Mouse (Mus musculus): Measurements from ENCODE around the gene Serpina3j.
"Not testable (repeated sequence)": the region's sequence is repeated elsewhere in the genome, so short reads cannot be mapped to it uniquely, and the experiment has no call there.

Serpina3j gene

GRCm38 (mm10) chr12:104314253-104314652 is at the start of gene Serpina3j:
TSS of gene Serpina3j (plus strand) at chr12:104314553.
- DNase-seq, result no peak

GRCm38 (mm10) chr12:104266374-104266773 is 48.0 kb upstream of the Serpina3j start:
- no peak for DNase-seq

GRCm38 (mm10) chr12:104278216-104279055 is 35.9 kb upstream of the Serpina3j start:
- DNase-seq, result no peak

- no peak for DNase-seq
These were observed 35.3 kb upstream of the Serpina3j start for GRCm38 (mm10) chr12:104279056-104279435.

- DNase-seq, result no peak
These were observed 31.0 kb upstream of the Serpina3j start for GRCm38 (mm10) chr12:104283380-104283779.

GRCm38 (mm10) chr12:104288336-104288735 is 26.0 kb upstream of the Serpina3j start:
- DNase-seq, result no peak

- no peak for DNase-seq
These were observed 24.5 kb upstream of the Serpina3j start for GRCm38 (mm10) chr12:104289872-104290271.

GRCm38 (mm10) chr12:104293963-104294362 is 20.4 kb upstream of the Serpina3j start:
- no peak for DNase-seq

- no peak for DNase-seq
These were observed 16.3 kb upstream of the Serpina3j start for GRCm38 (mm10) chr12:104298049-104298448.

- DNase-seq, result no peak
These were observed 8.4 kb upstream of the Serpina3j start for GRCm38 (mm10) chr12:104305991-104306390.

- DNase-seq, result no peak
These were observed 8.1 kb downstream of the Serpina3j start for GRCm38 (mm10) chr12:104322454-104322853.

- no peak for DNase-seq
These were observed 17.3 kb downstream of the Serpina3j start for GRCm38 (mm10) chr12:104331701-104332100.

- not testable (repeated sequence) for DNase-seq
These were observed 22.5 kb downstream of the Serpina3j start for GRCm38 (mm10) chr12:104336873-104337272.

- DNase-seq, result not testable (repeated sequence)
These were observed 23.9 kb downstream of the Serpina3j start, which contains the start of the genes Serpina3k and Serpina3m for GRCm38 (mm10) chr12:104338226-104338625. TSS of gene Serpina3k (plus strand) at chr12:104338486. TSS of gene Serpina3m (plus strand) at chr12:104338486.

GRCm38 (mm10) chr12:104338705-104339104 is 24.4 kb downstream of the Serpina3j start:
- DNase-seq, result no peak

GRCm38 (mm10) chr12:104342489-104342888 is 28.1 kb downstream of the Serpina3j start:
- DNase-seq, result not testable (repeated sequence)

GRCm38 (mm10) chr12:104345181-104345580 is 30.8 kb downstream of the Serpina3j start:
- no peak for DNase-seq

GRCm38 (mm10) chr12:104345707-104346106 is 31.4 kb downstream of the Serpina3j start:
- no peak for DNase-seq

- DNase-seq, result no peak
These were observed 32.7 kb downstream of the Serpina3j start for GRCm38 (mm10) chr12:104347091-104347490.

GRCm38 (mm10) chr12:104351812-104352211 is 37.5 kb downstream of the Serpina3j start:
- peak; percentile 44 for DNase-seq

GRCm38 (mm10) chr12:104356006-104356405 is 41.7 kb downstream of the Serpina3j start:
- no peak for DNase-seq

GRCm38 (mm10) chr12:104369986-104370385 is 55.6 kb downstream of the Serpina3j start:
- DNase-seq, result no peak

Measured in lung, postnatal 14 days (tissue).